Mouse (Mus musculus) forebrain, embryonic 16.5 days (tissue): ENCODE measurements around the gene Sapcd1. TPM values are rescaled to one million over a fixed set of nuclear protein-coding genes. Genes with fewer than 3 reads are reported as not detected.
A peak's percentile ranks its signal among the peaks of the same experiment; 100 is the strongest.
"Not testable (repeated sequence)": the region's sequence is repeated elsewhere in the genome, so short reads cannot be mapped to it uniquely, and the experiment has no call there.

Experiments used
- ATAC-seq: fragments of 200-750 bp; cut with Nextera tagmentation; 2 replicates; pipeline ENCODE4 v1.8.0; 2017; ENCODE audit warnings: mild to moderate bottlenecking, moderate library complexity
- H3K27ac ChIP-seq: fragments of 300-500 bp; sonication (generic); 2 replicates; pipeline ENCODE4 v1.5.1; 2014; ENCODE audit warnings: low read length, control low read depth
- H3K27me3 ChIP-seq: fragments of 300-500 bp; sonication (generic); replicated peaks from 2 replicates; pipeline ENCODE4 v1.6.1; 2014; ENCODE audit warnings: low read length; ENCODE audit not compliant: control insufficient read depth, insufficient read depth
- H3K36me3 ChIP-seq: fragments of 300-500 bp; sonication (generic); 2 replicates; pipeline ENCODE4 v1.6.1; 2014; ENCODE audit not compliant: control insufficient read depth, insufficient read depth
- H3K4me1 ChIP-seq: fragments of 300-500 bp; sonication (generic); replicated peaks from 2 replicates; pipeline ENCODE4 v1.6.1; 2014; ENCODE audit warnings: low read length; ENCODE audit not compliant: control insufficient read depth, insufficient read depth
- H3K4me2 ChIP-seq: fragments of 300-500 bp; sonication (generic); 2 replicates; pipeline ENCODE4 v1.6.1; 2014; ENCODE audit warnings: mild to moderate bottlenecking, low read length, control low read depth
- H3K4me3 ChIP-seq: fragments of 300-500 bp; sonication (generic); replicated peaks from 2 replicates; pipeline ENCODE4 v1.5.1; 2014; ENCODE audit warnings: mild to moderate bottlenecking, low read length, control low read depth
- H3K9ac ChIP-seq: fragments of 300-500 bp; sonication (generic); replicated peaks from 2 replicates; pipeline ENCODE4 v1.6.1; 2014; ENCODE audit warnings: low read depth, low read length, control low read depth
- H3K9me3 ChIP-seq: fragments of 300-500 bp; sonication (generic); 2 replicates; pipeline ENCODE4 v1.6.1; 2016; ENCODE audit warnings: low read length; ENCODE audit not compliant: control insufficient read depth
- WGBS: fragments of 180-500 bp; shearing (Covaris S2); extraction: QIAGEN DNeasy Blood & Tissue Kit; methylation state at CpG from one replicate; pipeline ENCODE4 v1.1.7; 2014; 5-methylcytosine and 5-hydroxymethylcytosine counted together
- polyA plus RNA-seq: library from polyadenylated mRNA; unstranded; fragments of >200 nt; fragmentation: Nextera tagmentation; extraction: Ambion mirVana; gene quantifications from 2 replicates; pipeline ENCODE4 v1.2.1, GENCODE M21; 2015

Gene Sapcd1
- polyA plus RNA-seq, 1 experiment from 2014 or later: 2.7 TPM

- no peak for ATAC-seq
- no peaks in the 10 kb centered on the region for H3K9me3 ChIP-seq
- H3K36me3 ChIP-seq: no peaks in the 10 kb centered on the region
- no peaks in the 10 kb centered on the region for H3K27me3 ChIP-seq
- 59% methylated on average over 1 of the region's 1 CpGs for WGBS
- H3K9ac ChIP-seq: no peak overlapping the region
- no peak overlapping the region for H3K4me3 ChIP-seq
- no peak overlapping the region for H3K4me2 ChIP-seq
- H3K4me1 ChIP-seq: peaks cover 35% of the 10 kb centered on the region
- no peak overlapping the region for H3K27ac ChIP-seq
These were observed 19.9 kb upstream of the Sapcd1 start for GRCm38 (mm10) chr17:35047688-35048087.

GRCm38 (mm10) chr17:35046681-35047455 is 19.1 kb upstream of the Sapcd1 start, which contains the start of gene Msh5:
Gene Msh5 (minus strand): TSS chr17:35046745.
- Histone ChIP-seq H3K4me3 (peak within 1 kb of the TSS; percentile 52), H3K4me2 (peak within 1 kb of the TSS; percentile 98), H3K9ac (peak within 1 kb of the TSS; percentile 77), H3K9me3 (no peaks in the 10 kb centered on the region), H3K27me3 (no peaks in the 10 kb centered on the region), H3K36me3 (no peaks in the 10 kb centered on the region), H3K27ac (peak within 1 kb of the TSS; percentile 55), H3K4me1 (peaks cover 29% of the 10 kb centered on the region)
- ATAC-seq: peak; percentile 99
- 2% methylated on average over 31 of the region's 33 CpGs for WGBS

GRCm38 (mm10) chr17:35045807-35046680 is 18.2 kb upstream of the Sapcd1 start:
- ATAC-seq: peak; percentile 75
- Histone ChIP-seq H3K4me3 (peak overlapping the region; percentile 52), H3K27ac (peak overlapping the region; percentile 55), H3K4me1 (peaks cover 21% of the 10 kb centered on the region), H3K4me2 (peak overlapping the region; percentile 98), H3K9ac (peak overlapping the region; percentile 77), H3K27me3 (no peaks in the 10 kb centered on the region), H3K36me3 (no peaks in the 10 kb centered on the region), H3K9me3 (no peaks in the 10 kb centered on the region)
- WGBS: 7% methylated on average over 43 of the region's 48 CpGs

GRCm38 (mm10) chr17:35044904-35045806 is 17.3 kb upstream of the Sapcd1 start:
- Histone ChIP-seq H3K36me3 (no peaks in the 10 kb centered on the region), H3K27ac (no peak overlapping the region), H3K9ac (no peak overlapping the region), H3K4me2 (peak overlapping the region; percentile 98), H3K4me1 (peaks cover 17% of the 10 kb centered on the region), H3K27me3 (no peaks in the 10 kb centered on the region), H3K9me3 (no peaks in the 10 kb centered on the region), H3K4me3 (peak overlapping the region; percentile 52)
- WGBS: 85% methylated on average over 7 of the region's 7 CpGs
- ATAC-seq: no peak

GRCm38 (mm10) chr17:35043794-35044193 is 16.0 kb upstream of the Sapcd1 start:
- Histone ChIP-seq H3K9me3 (no peaks in the 10 kb centered on the region), H3K27me3 (no peaks in the 10 kb centered on the region), H3K4me1 (peaks cover 8% of the 10 kb centered on the region), H3K27ac (no peak overlapping the region), H3K9ac (no peak overlapping the region), H3K36me3 (no peaks in the 10 kb centered on the region), H3K4me3 (no peak overlapping the region), H3K4me2 (no peak overlapping the region)
- no peak for ATAC-seq
- WGBS: 88% methylated on average over 4 of the region's 4 CpGs

- no peaks in the 10 kb centered on the region for H3K27me3 ChIP-seq
- no peaks in the 10 kb centered on the region for H3K4me1 ChIP-seq
- H3K9me3 ChIP-seq: no peaks in the 10 kb centered on the region
- ATAC-seq: no peak
- H3K4me2 ChIP-seq: no peak overlapping the region
- no peak overlapping the region for H3K27ac ChIP-seq
- H3K36me3 ChIP-seq: no peaks in the 10 kb centered on the region
- H3K4me3 ChIP-seq: no peak overlapping the region
- 83% methylated on average over 11 of the region's 11 CpGs for WGBS
- no peak overlapping the region for H3K9ac ChIP-seq
These were observed 11.5 kb upstream of the Sapcd1 start for GRCm38 (mm10) chr17:35039121-35039873.

- Histone ChIP-seq H3K27ac (no peak overlapping the region), H3K36me3 (no peaks in the 10 kb centered on the region), H3K9me3 (no peaks in the 10 kb centered on the region), H3K27me3 (no peaks in the 10 kb centered on the region), H3K4me2 (no peak overlapping the region), H3K9ac (no peak overlapping the region), H3K4me3 (no peak overlapping the region), H3K4me1 (0 out of 2 replicates have a peak, but pooled peaks cover under 1% of the 10 kb centered on the region)
- no peak for ATAC-seq
- WGBS: 69% methylated on average over 6 of the region's 6 CpGs
These were observed 7.1 kb upstream of the Sapcd1 start for GRCm38 (mm10) chr17:35034896-35035295.

- not testable (repeated sequence) for H3K9ac ChIP-seq, H3K36me3 ChIP-seq, H3K4me1 ChIP-seq, H3K27me3 ChIP-seq, H3K4me3 ChIP-seq, H3K4me2 ChIP-seq, H3K27ac ChIP-seq, ATAC-seq, H3K9me3 ChIP-seq
- 63% methylated on average over 1 of the region's 1 CpGs for WGBS
These were observed 5.9 kb upstream of the Sapcd1 start for GRCm38 (mm10) chr17:35033703-35034102.
